In genomic region chr16:93085227-93085883, GRCm38 (mm10) we compare ENCODE assay signal across 29 mouse cellular contexts.
DNase-seq lines count a peak whose midpoint lies in the region; ATAC-seq and TF ChIP-seq lines count a peak whose summit lies in the region.
"Had no signal": no experiment of that assay in that cellular context is flagged by ENCODE, and none has a peak within 500 bp of the region (broad histone marks: within the 10 kb centered on the region; RNA-seq: fewer than 3 reads in every experiment).

No protein-coding gene starts in this region.

- H3K27ac ChIP-seq in stomach, embryonic 16.5 days (ENCODE audit: low read length): no peak overlapping the region
- no peak overlapping the region for H3K27ac ChIP-seq in stomach, postnatal 0 days (replicated peaks)
- H3K27ac ChIP-seq in intestine, embryonic 15.5 days: no peak overlapping the region
- H3K27ac ChIP-seq: embryonic facial prominence, embryonic 13.5 days; forebrain, embryonic 10.5 days; forebrain, embryonic 13.5 days; gastrocnemius, adult 2 months; heart, embryonic 15.5 days; hindbrain, embryonic 10.5 days; hindbrain, embryonic 13.5 days had no signal

- DNase-seq in stomach, postnatal 0 days (ENCODE audit: low spot score): no peak
- peak; percentile 54 for DNase-seq in NIH3T3 (ENCODE audit: low read depth)
- no peak for DNase-seq in thymus, postnatal 14 days
- DNase-seq: adrenal gland, postnatal 10 days; adrenal gland, postnatal 36 days; B cell, adult 2 months; cerebellum, adult 11 months; cerebellum, adult 2 months; cerebellum, adult 9-11 months; cerebellum, postnatal 25 days; gastrocnemius, adult 2 months; gastrocnemius, postnatal 14 days; heart, adult 11 months; heart, postnatal 10 days; heart, postnatal 36 days; kidney, adult 18-20 months had no signal

- no peak overlapping the region for H3K4me3 ChIP-seq in stomach, embryonic 16.5 days (replicated peaks; ENCODE audit: low read length)
- H3K4me3 ChIP-seq in stomach, postnatal 0 days (ENCODE audit: low read depth, low read length): no peak overlapping the region
- H3K4me3 ChIP-seq in intestine, embryonic 15.5 days (replicated peaks): no peak overlapping the region
- H3K4me3 ChIP-seq: embryonic facial prominence, embryonic 13.5 days; forebrain, embryonic 10.5 days; forebrain, embryonic 13.5 days; gastrocnemius, adult 2 months; heart, embryonic 12.5 days; heart, embryonic 15.5 days; hindbrain, embryonic 10.5 days; hindbrain, embryonic 13.5 days had no signal

- WGBS in stomach, embryonic 16.5 days: 66% methylated on average over 10 of the region's 10 CpGs
- 62% methylated on average over 10 of the region's 10 CpGs for WGBS in stomach, postnatal 0 days
- 56% methylated on average over 10 of the region's 10 CpGs for WGBS in intestine, embryonic 15.5 days

- TF ChIP-seq CTCF in stomach, postnatal 0 days (IDR thresholded peaks at IDR 0.05; ENCODE audit: low read depth): no peak

- peaks cover 4% of the 10 kb centered on the region; the same call in 1 of the 2 replicates for H3K27me3 ChIP-seq in stomach, embryonic 16.5 days (ENCODE audit: control insufficient read depth, insufficient read depth, low read length)
- no peaks in the 10 kb centered on the region for H3K27me3 ChIP-seq in stomach, postnatal 0 days (ENCODE audit: control insufficient read depth, insufficient read depth, low read length)
- no peaks in the 10 kb centered on the region for H3K27me3 ChIP-seq in intestine, embryonic 15.5 days (replicated peaks)
- H3K27me3 ChIP-seq: embryonic facial prominence, embryonic 13.5 days; forebrain, embryonic 13.5 days; hindbrain, embryonic 13.5 days had no signal

- no peaks in the 10 kb centered on the region for H3K9me3 ChIP-seq in stomach, embryonic 16.5 days (replicated peaks; ENCODE audit: control insufficient read depth, low read length)
- no peaks in the 10 kb centered on the region for H3K9me3 ChIP-seq in stomach, postnatal 0 days (ENCODE audit: control insufficient read depth, low read length)
- H3K9me3 ChIP-seq in intestine, embryonic 15.5 days: no peaks in the 10 kb centered on the region
- H3K9me3 ChIP-seq: embryonic facial prominence, embryonic 13.5 days; forebrain, embryonic 10.5 days; forebrain, embryonic 13.5 days; heart, embryonic 12.5 days; heart, embryonic 15.5 days; hindbrain, embryonic 10.5 days; hindbrain, embryonic 13.5 days had no signal

- H3K9ac ChIP-seq in stomach, embryonic 16.5 days (ENCODE audit: low read length): no peak overlapping the region
- H3K9ac ChIP-seq in stomach, postnatal 0 days (ENCODE audit: low read length): no peak overlapping the region
- no peak overlapping the region for H3K9ac ChIP-seq in intestine, embryonic 15.5 days
- H3K9ac ChIP-seq: embryonic facial prominence, embryonic 13.5 days; forebrain, embryonic 13.5 days; heart, embryonic 12.5 days; heart, embryonic 15.5 days; hindbrain, embryonic 13.5 days had no signal

- peak; percentile 56; the same call in 1 of the 2 replicates for ATAC-seq in stomach, embryonic 16.5 days (ENCODE audit: insufficient read depth, low FRiP score)
- ATAC-seq in stomach, postnatal 0 days (ENCODE audit: low FRiP score, low TSS enrichment): no peak
- peak; percentile 65 for ATAC-seq in intestine, embryonic 15.5 days
- ATAC-seq in CD4-positive, CD25-positive, alpha-beta regulatory T cell, adult 4 months: no peak
- ATAC-seq: activated CD4-positive, CD25-positive, alpha-beta regulatory T cell, adult 4 months; forebrain, embryonic 13.5 days; forebrain, embryonic 16.5 days; hindbrain, embryonic 16.5 days had no signal

- no peak overlapping the region for H3K4me2 ChIP-seq in stomach, embryonic 16.5 days (ENCODE audit: low read depth, low read length)
- H3K4me2 ChIP-seq in stomach, postnatal 0 days (replicated peaks; ENCODE audit: low read depth): no peak overlapping the region
- no peak overlapping the region for H3K4me2 ChIP-seq in intestine, embryonic 15.5 days (replicated peaks)
- H3K4me2 ChIP-seq: embryonic facial prominence, embryonic 13.5 days; forebrain, embryonic 13.5 days; heart, embryonic 12.5 days; heart, embryonic 15.5 days; hindbrain, embryonic 13.5 days had no signal

- no peaks in the 10 kb centered on the region for H3K36me3 ChIP-seq in stomach, embryonic 16.5 days (ENCODE audit: control insufficient read depth, insufficient read depth, low read length)
- H3K36me3 ChIP-seq in stomach, postnatal 0 days (ENCODE audit: control insufficient read depth, insufficient read depth, low read length): no peaks in the 10 kb centered on the region
- H3K36me3 ChIP-seq in intestine, embryonic 15.5 days: no peaks in the 10 kb centered on the region
- H3K36me3 ChIP-seq: embryonic facial prominence, embryonic 13.5 days; forebrain, embryonic 10.5 days; heart, embryonic 12.5 days; heart, embryonic 15.5 days; hindbrain, embryonic 10.5 days; hindbrain, embryonic 13.5 days had no signal

- H3K4me1 ChIP-seq in stomach, embryonic 16.5 days (ENCODE audit: control insufficient read depth, insufficient read depth, low read length): no peaks in the 10 kb centered on the region
- no peaks in the 10 kb centered on the region for H3K4me1 ChIP-seq in stomach, postnatal 0 days (replicated peaks; ENCODE audit: control insufficient read depth, insufficient read depth)
- H3K4me1 ChIP-seq in intestine, embryonic 15.5 days (replicated peaks): peaks cover 9% of the 10 kb centered on the region; the same call in 1 of the 2 replicates
- H3K4me1 ChIP-seq: forebrain, embryonic 13.5 days; heart, embryonic 12.5 days; heart, embryonic 15.5 days; hindbrain, embryonic 10.5 days; hindbrain, embryonic 13.5 days had no signal

- no peak for TF ChIP-seq EP300 in stomach, postnatal 0 days (optimal IDR thresholded peaks at IDR 0.05)

Comparison
In these comparisons a context has a peak if more than half of its experiments do, and no peak if none do; other contexts are left out.
1. ATAC-seq: peak in stomach, embryonic 16.5 days (single experiment) and intestine, embryonic 15.5 days (single experiment); none in stomach, postnatal 0 days (single experiment) and CD4-positive, CD25-positive, alpha-beta regulatory T cell, adult 4 months (single experiment).